Mouse (Mus musculus) cerebellum, postnatal 4 days (tissue): ENCODE measurements around the gene Lbx1.

Source experiments
- DNase-seq, 2 experiments: peaks; one replicate each; pipeline ENCODE4 v3.0.0; 2022; ENCODE audit warnings: low spot score in 2 of 2, mixed read lengths in 1 of 2

Gene Lbx1

DNA sequence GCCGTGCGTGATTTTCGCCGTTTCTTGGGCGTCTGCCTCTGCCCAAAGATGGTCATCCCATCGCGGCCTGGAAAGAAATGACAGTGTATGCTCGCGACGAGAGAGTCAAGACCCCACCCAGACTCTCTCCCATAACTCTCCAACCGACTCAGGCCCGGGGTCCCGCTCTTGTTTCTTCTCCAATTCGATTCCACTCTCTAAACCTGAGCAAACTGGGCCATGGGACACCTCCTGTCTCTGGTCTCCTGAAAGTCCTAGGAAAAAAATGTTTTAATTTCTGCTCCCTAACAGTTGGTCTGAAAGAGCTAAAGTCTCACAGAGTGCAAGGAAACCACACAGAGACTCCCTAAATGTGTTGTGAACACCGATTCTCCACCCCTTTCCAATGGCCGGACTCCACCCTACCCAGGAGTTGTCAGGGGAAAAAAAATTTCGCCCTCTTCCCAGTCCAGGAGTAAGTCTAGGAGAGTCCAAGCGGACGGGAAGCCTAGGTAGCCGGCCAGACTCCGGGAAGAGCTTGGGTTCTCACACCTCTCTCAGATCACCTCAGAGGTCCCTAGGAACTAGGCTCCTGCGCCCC, 1.3 kb downstream of the Lbx1 start:
- no peak for DNase-seq

DNA sequence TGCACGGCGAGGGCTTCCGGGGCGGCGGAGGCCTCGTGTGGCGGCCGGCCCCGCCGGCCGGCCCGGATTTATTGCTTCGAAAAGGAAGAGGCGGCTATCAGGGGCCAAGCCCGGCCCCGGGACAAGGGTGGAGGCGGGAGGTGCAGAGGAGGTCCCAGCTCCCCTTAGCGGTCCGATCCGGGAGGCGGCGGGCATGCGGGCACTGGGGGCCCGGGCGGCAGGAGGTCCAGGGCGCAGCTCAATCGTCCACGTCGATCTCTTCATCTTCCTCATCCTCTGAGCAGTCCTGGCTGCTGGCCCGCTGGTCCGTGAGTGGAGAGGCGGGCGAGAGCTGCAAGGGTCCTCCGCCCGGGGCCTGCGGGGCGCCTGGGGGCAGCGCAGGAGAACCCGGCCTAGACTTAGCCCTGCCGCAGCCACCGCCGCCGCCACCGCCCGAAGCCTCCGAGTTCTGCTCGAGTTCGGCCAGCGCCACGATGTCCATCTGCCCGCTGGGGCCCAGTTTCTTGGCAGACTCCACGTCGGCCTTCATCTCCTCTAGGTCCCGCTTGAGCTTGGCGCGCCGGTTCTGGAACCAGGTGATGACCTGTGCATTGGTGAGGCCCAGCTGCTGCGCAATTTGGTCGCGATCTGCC, 2.0 kb downstream of the Lbx1 start:
- DNase-seq = peak in 1 of 2 experiments; percentile 18

DNA sequence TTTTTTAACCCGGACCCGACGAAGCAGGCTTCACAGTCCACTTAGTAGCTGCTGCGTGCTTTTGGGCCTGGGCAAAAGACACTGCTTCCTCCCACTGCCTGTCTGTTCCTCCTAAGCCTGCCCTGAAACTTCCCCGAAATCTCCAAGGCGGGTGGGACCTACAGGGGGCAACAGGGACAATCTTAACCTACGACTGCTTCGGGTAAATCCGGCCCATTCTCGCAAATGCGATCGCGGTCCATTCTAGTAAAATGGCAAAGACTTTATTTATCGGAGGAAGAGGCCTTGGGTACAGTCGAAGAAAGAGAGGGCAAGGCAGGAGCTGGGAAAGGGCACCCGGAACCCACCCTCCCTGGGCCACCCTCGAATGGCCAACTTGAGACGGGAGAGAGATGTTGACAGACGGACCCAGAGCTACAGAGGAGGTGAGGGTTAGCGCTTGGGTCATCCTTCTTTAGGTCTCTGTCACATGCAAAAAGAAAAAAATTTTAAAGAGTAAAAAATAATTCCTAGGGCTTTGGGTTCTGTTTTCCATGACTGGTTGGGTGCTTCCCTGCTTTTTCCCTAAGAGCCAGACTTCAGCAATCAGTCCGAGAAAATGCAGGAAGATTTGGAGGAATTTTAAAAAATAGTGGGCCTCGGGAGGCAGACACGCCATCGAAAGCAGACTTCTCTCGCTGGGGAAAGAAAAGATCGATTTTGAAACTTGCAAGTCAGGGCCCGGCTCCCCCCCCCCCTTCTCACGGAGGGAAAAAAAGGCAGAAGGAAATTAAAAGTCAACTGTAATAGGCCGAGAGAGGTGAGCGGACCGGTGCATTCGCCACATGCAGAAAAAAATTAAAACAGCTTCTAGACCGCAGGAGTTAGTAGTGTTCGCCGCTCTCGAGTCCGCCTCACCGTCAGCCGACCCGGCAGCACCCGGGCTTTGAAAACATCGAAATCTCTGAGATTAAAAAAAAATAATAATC, 2.9 kb downstream of the Lbx1 start:
- DNase-seq = no peak

DNA sequence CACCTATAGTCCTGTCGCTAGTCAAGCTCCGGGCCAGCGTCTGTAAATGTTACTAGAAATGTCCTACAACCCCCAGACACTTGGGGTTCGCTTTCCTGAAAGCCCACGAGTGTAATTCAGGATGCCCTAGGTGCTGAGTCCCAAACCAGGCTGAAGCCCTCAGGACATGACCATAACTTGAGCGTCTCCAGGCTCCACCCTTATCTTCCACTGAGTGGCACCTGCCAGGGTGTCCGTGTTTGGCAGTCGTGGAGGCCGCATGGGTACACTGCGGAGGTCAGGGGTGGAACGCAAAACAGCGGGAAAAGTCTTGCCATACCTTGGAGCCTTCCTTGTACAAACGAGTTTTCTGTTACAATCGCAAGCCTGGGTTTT, 3.6 kb downstream of the Lbx1 start:
- no peak for DNase-seq

DNA sequence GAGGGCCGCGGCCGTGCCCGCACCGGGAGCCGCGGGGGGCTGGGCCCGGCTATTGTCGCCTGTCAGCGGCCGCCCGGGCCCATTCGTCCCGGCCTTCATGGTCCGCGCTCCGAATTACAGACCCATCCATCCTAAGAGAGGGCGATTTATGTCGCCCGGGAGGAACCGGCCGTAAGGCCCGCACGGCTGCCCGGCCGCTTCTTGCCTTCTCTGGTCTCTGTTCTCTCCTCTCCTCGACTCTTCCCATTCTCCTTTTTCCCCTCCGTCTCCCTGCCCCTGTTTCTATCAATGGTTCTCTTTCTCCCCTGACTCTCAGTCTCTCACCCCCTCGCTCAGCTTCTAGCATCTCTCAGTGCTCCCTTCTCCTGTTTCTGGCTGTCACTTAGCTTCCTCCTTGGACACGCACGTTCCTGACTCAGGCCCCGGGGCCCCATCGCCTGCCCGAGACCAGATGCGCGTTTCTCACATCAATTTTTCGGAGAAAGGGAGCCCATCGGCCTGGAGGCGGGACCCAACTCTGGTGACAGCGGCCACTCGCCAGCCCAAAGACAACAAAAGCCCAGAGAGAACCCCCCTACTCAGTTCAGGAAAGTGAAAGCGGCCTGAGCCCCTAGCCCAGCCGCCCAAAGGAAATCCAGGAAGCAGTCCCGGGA, 4.1 kb downstream of the Lbx1 start:
- DNase-seq = peak in 1 of 2 experiments; percentile 19

DNA sequence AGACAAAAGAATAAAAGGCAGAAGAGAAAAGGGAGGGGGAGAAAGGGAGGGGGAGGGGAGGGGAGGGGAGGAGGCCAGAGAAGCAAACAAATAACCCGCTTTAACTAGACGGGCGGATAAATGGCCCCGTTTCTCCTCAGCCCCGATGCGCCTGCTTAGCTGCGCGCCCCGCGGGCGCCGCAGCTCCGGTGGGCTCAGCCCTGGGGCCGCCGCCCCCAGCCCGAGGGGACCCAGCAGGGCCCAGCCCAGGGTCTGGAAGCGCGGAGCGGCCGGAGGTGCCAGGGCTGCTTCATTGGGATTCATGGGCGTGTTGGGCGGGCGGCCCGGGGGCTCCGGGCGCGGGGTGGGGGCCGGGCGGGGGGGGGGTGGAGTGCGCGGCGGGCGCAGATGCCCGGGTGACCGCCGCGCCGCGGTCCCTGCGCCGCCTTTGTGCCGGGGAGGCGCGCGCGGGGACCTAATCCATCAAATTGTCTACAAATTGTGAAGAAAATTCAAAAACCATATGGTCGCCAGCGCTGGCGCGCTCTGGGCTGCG, 4.7 kb downstream of the Lbx1 start:
- no peak for DNase-seq

DNA sequence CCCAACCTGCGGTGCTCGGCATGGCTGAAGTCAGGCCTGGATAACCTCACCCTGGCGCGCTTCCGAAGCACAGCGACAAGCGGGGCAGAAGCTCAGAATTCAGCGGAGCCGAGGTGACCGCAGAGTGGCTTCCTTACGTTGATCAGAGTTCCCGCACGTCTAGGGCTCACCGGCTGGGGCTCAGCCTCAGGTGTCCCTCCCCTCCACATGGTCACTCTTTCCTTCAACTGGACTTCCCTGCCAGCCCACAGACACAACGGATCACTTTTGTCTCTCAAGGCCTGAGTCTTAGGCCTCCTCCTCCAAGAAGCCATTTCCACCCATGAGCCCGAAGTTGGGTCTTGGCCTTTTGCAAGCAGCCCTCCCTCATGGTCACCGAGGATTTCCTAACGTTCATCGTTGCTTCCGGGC, 5.4 kb downstream of the Lbx1 start:
- DNase-seq = no peak

DNA sequence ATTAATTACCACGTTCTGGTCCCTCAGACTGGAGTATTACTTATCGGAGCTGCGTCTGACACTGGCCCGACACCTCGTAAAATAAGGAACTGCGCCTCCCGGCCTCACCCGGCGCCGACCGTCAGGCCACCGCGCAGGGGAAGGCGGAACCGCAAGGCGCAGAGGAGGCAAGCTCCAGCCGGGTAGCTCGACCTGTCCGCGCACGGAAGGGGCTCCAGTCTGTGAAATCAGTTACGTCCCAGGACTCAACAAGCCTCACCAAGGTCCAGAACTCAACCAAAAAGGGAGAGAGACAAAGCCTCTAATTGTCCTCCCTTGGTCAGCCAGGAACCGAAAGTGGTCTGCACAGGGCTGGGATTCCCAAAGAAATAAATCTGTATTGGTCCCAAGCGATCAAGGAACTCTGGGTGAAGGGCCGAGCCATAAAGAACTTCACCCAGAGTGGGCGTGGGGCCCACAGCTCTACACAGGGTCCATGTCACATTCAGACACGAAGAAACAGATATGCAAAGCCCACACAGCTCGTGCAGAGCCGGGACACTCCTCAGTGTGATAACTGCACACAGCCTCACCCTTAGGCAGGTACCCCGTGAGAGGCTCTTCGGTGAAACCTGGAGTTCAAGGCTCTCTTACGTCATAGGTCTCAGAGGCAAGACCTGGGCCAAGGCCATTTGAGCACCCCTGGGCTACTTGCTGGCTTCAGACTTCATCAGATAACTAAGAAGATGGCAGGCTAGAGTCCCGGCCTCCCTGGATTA, 6.1 kb downstream of the Lbx1 start:
- DNase-seq = no peak

DNA sequence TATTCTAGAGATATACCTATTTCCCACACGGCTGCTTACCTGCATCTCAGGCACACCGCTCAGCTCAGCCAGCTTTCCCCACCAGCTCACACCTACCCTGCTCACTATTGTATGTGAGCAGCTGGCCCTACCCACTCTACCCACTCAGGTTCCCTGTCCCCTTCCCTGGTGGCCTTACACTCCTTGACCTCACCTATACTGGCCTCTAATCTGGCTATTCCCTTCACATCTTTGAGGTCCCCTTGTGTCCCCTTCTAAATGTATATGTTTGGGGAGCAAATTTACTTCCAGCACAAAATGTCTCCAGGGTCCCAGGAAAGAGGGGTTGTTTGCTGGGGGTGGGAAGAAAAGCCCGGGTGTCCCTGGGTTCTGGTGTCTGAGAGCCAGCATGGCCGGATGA, 6.8 kb downstream of the Lbx1 start:
- no peak for DNase-seq

DNA sequence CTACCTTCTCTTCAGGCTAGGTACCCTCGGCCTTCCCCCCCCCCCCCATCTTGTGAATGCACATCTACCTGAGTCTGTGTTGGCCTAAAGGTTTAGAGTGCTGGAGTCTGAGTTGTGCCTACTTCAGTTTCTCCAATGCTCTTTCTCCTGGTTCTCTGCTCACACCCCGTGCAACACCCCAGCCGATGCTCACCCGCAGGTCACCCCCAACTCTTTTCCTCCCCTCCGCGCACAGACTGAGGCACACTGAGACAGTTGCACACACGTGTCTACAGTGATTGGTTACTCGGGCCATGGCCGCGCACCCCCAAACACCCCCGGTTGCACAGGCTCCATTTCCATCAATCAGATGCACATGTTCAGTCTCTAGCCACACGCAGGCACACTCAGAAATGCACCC, 7.5 kb downstream of the Lbx1 start:
- no peak for DNase-seq

DNA sequence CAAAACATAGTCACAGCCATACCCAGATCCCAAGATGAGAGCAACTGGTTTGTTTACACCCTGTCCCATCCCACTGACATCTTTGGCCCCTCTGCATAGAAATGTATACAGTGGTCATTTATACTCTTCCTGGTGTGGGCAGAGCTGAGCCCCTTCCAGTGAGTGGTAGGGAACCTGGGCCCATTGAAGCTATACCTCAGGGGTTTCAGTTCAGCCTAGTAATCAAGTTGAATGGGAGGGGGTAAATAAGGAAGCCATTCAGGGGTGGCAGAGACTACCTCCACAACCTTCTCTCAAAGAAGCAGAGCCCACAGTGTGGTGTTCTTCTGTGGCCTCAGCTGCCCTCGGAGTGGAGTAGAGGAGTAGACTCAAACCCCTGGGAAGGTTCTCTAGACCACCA, 7.9 kb downstream of the Lbx1 start:
- no peak for DNase-seq

DNA sequence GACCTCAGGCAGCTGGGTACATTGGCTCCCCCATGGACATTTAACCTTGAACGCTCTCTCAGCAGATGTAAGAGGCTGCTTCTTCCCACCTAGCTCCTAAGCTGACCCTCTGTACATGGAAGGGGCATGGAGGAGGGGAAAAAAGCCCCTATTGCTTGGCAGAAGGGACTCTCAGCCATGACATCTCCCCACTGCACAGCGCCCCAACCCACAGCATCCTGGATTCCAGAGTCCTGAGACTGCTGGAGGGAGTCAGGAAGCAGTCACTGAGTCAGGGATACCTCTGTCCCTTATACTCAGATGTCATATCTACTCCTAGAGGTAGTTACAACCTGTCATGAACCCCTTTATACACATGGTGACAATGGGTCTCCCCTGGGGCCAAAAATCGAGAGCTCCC, 8.6 kb downstream of the Lbx1 start:
- no peak for DNase-seq

DNA sequence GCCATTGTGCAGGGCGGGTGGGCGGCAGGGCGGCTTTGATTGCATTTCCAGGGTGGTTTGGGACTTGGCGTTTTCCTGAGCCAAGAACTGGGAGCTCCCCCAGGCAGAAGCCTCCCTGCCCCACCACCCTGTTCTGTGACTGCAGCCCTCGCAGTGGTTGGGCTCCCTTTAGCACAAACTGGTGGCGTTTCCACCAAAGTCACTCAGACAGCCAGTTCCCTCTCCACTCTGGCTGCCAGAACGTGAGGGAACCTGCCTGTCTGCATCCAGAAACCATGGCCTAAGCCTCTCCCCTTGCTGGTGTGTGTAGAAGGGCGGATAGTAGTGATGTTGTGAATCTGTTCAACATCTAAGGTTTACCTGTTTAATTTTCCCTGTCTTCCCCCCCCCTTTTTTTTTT, 9.4 kb downstream of the Lbx1 start:
- no peak for DNase-seq

DNA sequence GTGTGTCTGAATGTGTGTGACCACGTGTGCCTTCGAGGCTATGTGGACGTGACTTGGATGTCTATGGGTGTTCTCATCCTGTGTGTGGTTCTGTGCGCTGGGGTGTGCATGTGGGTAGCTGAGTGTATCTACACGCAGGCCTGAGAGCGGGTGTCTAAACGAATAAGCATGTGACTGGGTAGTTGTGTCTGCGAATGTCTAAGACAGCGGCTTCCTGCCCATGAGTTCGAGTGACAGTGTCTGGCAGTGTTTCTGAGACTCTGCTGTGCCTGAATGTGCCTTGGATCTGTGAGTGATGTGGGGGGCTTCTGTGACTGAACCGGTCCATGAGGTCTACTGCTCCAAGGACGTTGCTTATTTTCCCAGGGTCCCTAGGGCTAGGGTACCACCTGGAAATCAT, 10.5 kb downstream of the Lbx1 start:
- DNase-seq = no peak

DNA sequence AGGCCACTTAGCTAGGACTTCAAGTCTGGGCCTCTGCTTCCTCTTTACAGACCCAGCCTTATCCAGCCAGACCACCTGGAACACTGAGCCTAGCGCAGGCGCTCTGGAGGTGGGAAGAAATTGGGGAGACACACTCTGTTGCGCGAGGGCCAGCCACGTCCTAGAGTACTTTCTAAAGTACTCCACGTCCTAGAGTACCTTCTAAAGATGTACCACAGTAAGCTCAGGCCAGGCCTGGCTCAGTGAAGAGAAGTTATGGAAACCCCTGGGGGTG, 11.4 kb downstream of the Lbx1 start:
- no peak for DNase-seq

DNA sequence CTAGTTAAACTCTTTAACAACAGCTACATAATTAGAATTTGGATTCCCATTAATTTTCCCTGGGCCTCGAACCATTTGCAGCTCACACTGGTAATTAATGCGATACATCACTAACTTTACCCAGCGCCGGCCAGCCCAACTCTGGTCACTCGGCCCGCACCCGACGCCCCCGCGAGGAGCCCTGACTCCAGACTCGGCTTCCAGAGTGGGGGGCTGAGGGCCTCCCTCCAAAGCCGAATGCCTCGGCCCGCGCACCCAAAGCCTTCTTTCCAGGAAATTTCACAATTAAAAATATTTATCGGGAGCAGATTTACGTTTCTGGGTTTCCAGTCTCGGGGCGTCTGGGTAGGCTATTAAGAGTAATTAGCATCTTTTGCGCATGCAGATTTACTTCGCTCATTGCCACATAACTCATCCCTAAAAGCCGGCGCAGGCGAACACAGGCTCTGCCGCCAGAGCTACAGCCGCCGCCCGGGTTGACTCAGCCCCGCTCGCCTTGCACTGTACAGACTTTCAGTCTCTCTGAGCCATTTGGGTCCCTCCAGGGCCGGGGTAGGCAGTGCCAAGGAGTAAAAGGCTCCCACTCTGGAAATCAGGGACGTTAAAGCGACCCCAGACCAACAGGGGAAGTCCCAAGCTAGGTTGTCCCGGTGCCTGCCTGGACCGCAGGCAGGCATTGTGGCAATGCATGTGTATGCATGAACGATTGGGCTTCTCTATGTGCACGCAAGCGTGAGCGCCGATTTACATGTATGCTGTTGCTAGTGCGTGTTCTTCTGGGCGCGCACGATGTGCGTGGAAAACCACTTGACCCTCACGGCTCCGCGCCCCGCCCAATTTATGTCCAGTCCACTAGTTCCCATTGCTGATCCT, 12.0 kb downstream of the Lbx1 start:
- DNase-seq = no peak

DNA sequence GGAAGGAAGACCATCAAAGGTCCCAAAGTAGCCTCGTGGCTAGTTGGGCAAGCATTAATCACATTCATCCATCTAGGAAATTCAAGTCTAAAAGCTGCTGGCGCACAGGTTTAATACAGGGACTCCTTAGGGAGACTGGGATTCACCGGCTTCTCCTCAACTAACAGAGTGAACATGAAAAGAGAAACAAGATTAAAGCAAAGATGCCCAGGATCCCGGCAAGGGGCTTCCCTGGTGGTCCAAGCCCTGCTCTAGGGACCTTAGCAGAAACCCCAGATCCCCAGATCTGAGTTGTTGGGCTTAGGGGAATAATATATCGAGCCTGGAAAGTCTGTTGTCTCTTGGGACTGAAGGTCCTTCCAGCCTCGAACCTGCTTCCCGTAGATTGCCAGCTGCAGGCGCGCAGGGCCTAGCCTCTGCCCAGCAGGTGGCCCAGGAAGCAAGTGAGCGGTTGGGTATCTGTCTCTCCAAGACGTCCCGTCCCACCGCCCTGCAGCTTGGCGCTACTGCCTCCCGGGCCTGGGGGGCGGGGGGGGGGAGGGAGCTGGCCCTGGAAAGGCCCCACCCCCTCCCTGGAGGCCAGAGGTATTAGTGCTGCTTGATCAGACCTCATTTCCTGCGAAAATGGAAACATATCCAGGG, 13.3 kb downstream of the Lbx1 start:
- DNase-seq = no peak

DNA sequence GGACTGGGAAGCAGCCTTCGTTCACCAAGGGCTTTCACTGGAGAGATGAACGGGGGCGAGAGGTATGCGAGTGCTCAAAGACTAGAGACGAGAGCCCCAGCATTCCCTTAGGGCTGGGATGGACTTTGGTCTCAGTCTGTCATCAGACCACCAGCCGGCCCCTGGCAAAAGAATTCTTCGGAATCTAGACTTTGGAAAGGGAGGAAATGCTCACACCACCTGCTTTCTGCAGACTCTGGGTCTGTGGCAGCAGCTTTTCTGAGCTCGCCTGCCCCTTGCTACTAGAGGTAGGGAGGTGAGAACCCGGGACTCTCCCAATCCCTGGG, 14.2 kb downstream of the Lbx1 start:
- no peak for DNase-seq

DNA sequence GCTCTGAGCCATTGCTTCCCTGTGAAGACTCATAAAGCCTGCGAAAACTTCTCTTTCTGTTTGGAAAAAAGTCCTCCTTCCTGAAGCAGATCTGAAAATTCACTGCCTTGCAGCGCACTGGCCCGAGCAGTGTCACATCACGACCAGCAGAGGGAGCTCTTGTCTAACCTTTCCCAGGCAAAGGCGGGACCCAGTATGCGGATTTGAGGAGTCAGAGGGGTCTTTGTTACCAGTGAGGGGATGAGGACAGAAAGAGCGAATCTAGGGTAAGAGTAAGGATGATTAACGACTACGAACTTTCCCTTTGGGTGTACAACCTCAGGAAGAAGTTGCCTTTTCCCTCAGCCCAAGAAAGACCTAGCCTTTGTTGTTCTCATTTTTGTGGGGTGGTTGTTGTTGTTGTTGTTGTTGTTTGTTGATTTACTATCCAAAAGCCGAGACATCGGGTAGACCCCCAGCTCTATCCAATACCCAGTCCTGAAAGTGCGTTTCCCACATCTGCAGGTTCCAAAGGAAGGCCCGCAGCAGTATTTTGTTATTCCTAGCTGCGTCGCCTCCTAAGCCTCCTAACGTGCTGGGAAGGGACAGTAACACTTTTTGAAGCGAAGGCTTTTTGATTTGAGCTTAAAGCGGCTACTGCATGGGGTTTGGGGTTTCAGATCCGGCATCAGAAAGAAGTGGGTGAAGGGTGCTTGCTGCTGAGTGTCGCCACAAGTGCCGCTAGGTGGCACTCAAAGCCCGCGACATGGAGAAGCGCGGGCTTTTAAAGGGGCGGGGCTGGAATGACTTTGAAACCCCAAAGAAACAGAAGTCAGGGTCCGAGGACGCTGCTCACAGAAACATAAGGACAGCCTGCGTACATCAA, 14.8 kb downstream of the Lbx1 start:
- peak; percentile 75 to 84 for DNase-seq
